Mouse (Mus musculus): ENCODE data around the gene Chp2. TPM values are rescaled to one million over a fixed set of nuclear protein-coding genes. Genes with fewer than 3 reads are reported as not detected.
A peak's percentile ranks its signal among the peaks of the same experiment; 100 is the strongest.

The Chp2 gene
- polyA plus RNA-seq (2014; fragmentation: Nextera tagmentation; extraction: Ambion mirVana): 0.41 and 0.52 TPM in 2 replicates

DNA sequence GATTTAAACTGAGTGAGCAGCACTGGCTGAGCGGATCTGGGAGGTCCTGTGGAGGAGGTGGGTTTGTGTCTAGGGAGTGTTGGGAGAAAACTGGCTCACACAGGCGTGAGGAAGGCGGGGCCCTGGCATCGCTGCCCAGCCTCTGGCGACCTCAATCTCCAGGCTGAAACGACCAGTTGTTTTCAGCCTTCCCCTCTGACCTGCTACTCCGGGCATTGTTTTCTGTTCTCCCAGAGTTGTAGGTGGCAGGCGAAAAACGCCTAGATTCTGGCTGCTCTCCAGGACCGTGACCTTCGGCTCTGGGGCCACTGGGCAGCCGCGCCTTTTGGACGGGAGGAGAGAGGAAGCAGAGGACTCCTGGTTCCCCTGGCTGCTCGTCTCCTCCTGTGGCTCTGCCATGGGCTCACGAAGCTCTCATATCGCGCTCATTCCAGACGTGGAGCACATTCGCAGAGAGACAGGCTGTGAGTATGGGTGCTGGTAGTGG is at the start of gene Chp2:
Gene Chp2 (plus strand): TSS at position 182 of the 487 bp plus-strand sequence.
- 16% methylated on average over 19 of the region's 20 CpGs for WGBS
- Histone ChIP-seq H3K4me2 (ENCODE audit: low read length) (peak within 1 kb of the TSS; percentile 40), H3K36me3 (ENCODE audit: control insufficient read depth, insufficient read depth, low read length) (no peaks in the 10 kb centered on the region), H3K27ac (ENCODE audit: low read depth) (no peak within 1 kb of the TSS), H3K9ac (ENCODE audit: low read length) (no peak within 1 kb of the TSS), H3K4me3 (ENCODE audit: low read depth, low read length) (no peak within 1 kb of the TSS; the same call in 1 of the 2 replicates), H3K4me1 (replicated peaks; ENCODE audit: control insufficient read depth, insufficient read depth, low read length) (no peaks in the 10 kb centered on the region), H3K9me3 (ENCODE audit: control insufficient read depth, low read length) (0 out of 2 replicates have a peak, but pooled peaks cover 4% of the 10 kb centered on the region), H3K27me3 (replicated peaks; ENCODE audit: control insufficient read depth, insufficient read depth, low read length) (no peaks in the 10 kb centered on the region)
- no peak for DNase-seq (ENCODE audit: low spot score)
- no peak for ATAC-seq (replicated peaks; ENCODE audit: low FRiP score, low TSS enrichment, low read depth)

DNA sequence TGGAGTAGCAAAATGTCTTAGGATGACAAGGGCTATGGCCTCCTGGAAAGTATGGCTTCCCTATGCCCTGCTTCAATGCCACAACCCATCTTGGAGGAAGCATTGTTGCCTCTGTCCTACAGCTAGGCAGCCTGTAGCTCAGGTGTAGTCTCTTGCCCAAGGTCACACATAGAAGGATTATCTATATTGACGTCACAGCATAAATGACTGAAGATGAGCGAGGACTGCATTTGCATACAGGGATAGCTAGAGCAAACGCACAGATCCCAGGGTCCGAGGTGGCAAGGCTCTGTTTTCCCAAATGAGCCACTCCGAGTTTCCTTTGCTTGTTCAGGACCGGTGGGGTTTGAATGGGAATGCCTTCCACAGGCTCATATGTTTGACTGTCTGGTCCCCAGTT is 48.6 kb upstream of the Chp2 start:
- no peak for ATAC-seq (replicated peaks; ENCODE audit: low FRiP score, low TSS enrichment, low read depth)
- no peak for DNase-seq (ENCODE audit: low spot score)
- no peak overlapping the region for H3K4me2 ChIP-seq (ENCODE audit: low read length)
- H3K36me3 ChIP-seq (ENCODE audit: control insufficient read depth, insufficient read depth, low read length): peaks cover 50% of the 10 kb centered on the region
- no peaks in the 10 kb centered on the region for H3K27me3 ChIP-seq (replicated peaks; ENCODE audit: control insufficient read depth, insufficient read depth, low read length)
- no peak overlapping the region for H3K27ac ChIP-seq (ENCODE audit: low read depth)
- H3K9ac ChIP-seq (ENCODE audit: low read length): no peak overlapping the region
- no peaks in the 10 kb centered on the region for H3K9me3 ChIP-seq (ENCODE audit: control insufficient read depth, low read length)
- no peaks in the 10 kb centered on the region for H3K4me1 ChIP-seq (replicated peaks; ENCODE audit: control insufficient read depth, insufficient read depth, low read length)
- no peak overlapping the region for H3K4me3 ChIP-seq (ENCODE audit: low read depth, low read length)
- WGBS: 79% methylated on average over 6 of the region's 6 CpGs

DNA sequence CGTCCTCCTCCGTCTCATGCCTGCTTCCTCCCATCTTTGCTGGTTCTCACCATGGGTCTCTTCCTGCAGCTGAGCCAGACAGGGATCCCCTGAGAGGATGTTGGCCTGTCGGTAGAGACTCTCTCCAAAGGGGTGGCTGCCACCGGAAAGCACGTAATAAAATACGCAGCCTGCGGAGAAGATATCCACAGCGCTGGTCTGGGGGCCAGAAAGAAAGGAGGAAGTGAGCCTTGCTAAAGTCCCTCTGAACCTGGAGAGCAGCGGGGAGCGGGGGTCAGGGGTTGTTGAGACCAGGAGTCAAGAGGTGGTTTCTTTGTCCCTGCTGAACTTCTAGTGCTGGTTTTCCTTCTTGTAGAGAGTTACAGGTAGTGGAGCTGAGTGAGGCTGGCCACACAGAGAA is 47.7 kb upstream of the Chp2 start:
- no peak overlapping the region for H3K9ac ChIP-seq (ENCODE audit: low read length)
- H3K4me2 ChIP-seq (ENCODE audit: low read length): no peak overlapping the region
- H3K4me1 ChIP-seq (replicated peaks; ENCODE audit: control insufficient read depth, insufficient read depth, low read length): no peaks in the 10 kb centered on the region
- H3K36me3 ChIP-seq (ENCODE audit: control insufficient read depth, insufficient read depth, low read length): peaks cover 41% of the 10 kb centered on the region
- DNase-seq (ENCODE audit: low spot score) (no peak), ATAC-seq (replicated peaks; ENCODE audit: low FRiP score, low TSS enrichment, low read depth) (no peak)
- no peaks in the 10 kb centered on the region for H3K27me3 ChIP-seq (replicated peaks; ENCODE audit: control insufficient read depth, insufficient read depth, low read length)
- 67% methylated on average over 10 of the region's 10 CpGs for WGBS
- H3K9me3 ChIP-seq (ENCODE audit: control insufficient read depth, low read length): no peaks in the 10 kb centered on the region
- H3K4me3 ChIP-seq (ENCODE audit: low read depth, low read length): no peak overlapping the region
- H3K27ac ChIP-seq (ENCODE audit: low read depth): no peak overlapping the region

DNA sequence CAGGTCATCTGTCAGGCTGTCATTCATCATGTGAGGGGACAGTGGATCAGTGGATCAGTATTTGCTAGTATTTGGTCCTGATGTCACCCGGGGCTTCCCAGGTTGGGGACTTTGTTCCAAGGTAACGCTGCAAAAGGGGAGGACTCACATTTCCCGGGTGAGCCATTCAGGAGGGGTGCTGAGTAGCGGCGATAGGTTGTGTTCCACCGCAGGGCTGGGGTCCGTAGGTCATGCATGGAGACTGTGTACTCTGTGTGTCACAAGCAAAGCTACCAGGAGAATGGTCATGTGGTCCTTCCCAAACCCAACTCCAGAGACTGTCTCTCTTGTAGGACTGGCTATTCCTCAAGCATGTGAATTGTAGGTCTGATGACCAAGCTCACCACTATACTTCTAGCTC is 38.6 kb upstream of the Chp2 start:
- Histone ChIP-seq H3K9me3 (ENCODE audit: control insufficient read depth, low read length) (no peaks in the 10 kb centered on the region), H3K4me3 (ENCODE audit: low read depth, low read length) (no peak overlapping the region), H3K27ac (ENCODE audit: low read depth) (no peak overlapping the region), H3K36me3 (ENCODE audit: control insufficient read depth, insufficient read depth, low read length) (no peaks in the 10 kb centered on the region), H3K27me3 (replicated peaks; ENCODE audit: control insufficient read depth, insufficient read depth, low read length) (no peaks in the 10 kb centered on the region), H3K4me1 (replicated peaks; ENCODE audit: control insufficient read depth, insufficient read depth, low read length) (no peaks in the 10 kb centered on the region), H3K4me2 (ENCODE audit: low read length) (no peak overlapping the region), H3K9ac (ENCODE audit: low read length) (no peak overlapping the region)
- no peak for DNase-seq (ENCODE audit: low spot score)
- WGBS: 91% methylated on average over 7 of the region's 7 CpGs
- no peak for ATAC-seq (replicated peaks; ENCODE audit: low FRiP score, low TSS enrichment, low read depth)

DNA sequence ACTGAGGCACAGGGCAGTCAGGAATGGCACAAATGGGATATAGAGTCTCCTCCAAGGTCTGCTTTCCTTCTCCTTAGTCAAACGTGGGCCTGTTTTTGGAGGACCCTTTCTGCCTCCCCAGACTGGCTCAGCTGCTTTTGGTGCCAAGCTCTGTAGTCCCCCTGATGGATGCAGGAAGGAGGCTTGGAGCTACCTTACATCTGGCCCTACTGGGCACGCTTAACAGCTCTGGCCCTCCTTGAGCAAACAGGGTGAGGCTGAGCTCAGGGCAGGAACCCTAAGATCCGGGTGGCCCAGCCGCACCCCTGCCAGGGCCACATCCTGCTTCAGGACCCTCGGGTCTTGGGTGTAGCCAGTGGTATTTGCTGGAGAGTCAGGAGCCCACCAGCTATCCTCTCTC is 34.7 kb upstream of the Chp2 start:
- H3K27me3 ChIP-seq (replicated peaks; ENCODE audit: control insufficient read depth, insufficient read depth, low read length): no peaks in the 10 kb centered on the region
- H3K9ac ChIP-seq (ENCODE audit: low read length): no peak overlapping the region
- DNase-seq (ENCODE audit: low spot score) (no peak), ATAC-seq (replicated peaks; ENCODE audit: low FRiP score, low TSS enrichment, low read depth) (no peak)
- H3K4me1 ChIP-seq (replicated peaks; ENCODE audit: control insufficient read depth, insufficient read depth, low read length): no peaks in the 10 kb centered on the region
- H3K9me3 ChIP-seq (ENCODE audit: control insufficient read depth, low read length): no peaks in the 10 kb centered on the region
- H3K27ac ChIP-seq (ENCODE audit: low read depth): no peak overlapping the region
- no peaks in the 10 kb centered on the region for H3K36me3 ChIP-seq (ENCODE audit: control insufficient read depth, insufficient read depth, low read length)
- no peak overlapping the region for H3K4me3 ChIP-seq (ENCODE audit: low read depth, low read length)
- H3K4me2 ChIP-seq (ENCODE audit: low read length): no peak overlapping the region
- 61% methylated on average over 5 of the region's 5 CpGs for WGBS

DNA sequence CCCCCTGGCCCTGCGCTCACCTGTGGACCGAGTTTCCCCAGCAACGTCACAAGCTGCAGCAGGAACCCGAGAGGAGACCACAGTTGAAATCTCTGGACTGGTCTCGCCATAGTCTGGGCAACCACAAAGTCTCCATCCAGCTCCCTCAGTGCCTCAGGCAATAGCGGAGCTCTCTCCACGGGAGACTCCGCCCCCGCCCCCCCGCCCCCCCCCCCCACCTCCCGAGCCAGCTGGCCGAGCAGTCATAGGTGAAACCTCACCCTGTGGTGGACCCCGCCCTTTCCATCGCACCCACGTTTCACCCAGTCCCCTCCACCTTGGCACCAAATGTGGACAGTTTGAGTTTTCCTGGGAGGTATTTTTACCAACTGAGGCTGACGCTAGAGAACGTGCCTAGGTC is 33.3 kb upstream of the Chp2 start, which contains the start of gene Ern2:
Gene Ern2 (minus strand): TSS at position 165 of the 400 bp plus-strand sequence.
- DNase-seq (ENCODE audit: low spot score) (no peak), ATAC-seq (replicated peaks; ENCODE audit: low FRiP score, low TSS enrichment, low read depth) (no peak)
- 9% methylated on average over 17 of the region's 17 CpGs for WGBS
- Histone ChIP-seq H3K27ac (ENCODE audit: low read depth) (no peak within 1 kb of the TSS), H3K9me3 (ENCODE audit: control insufficient read depth, low read length) (no peaks in the 10 kb centered on the region), H3K36me3 (ENCODE audit: control insufficient read depth, insufficient read depth, low read length) (no peaks in the 10 kb centered on the region), H3K9ac (ENCODE audit: low read length) (no peak within 1 kb of the TSS), H3K4me3 (ENCODE audit: low read depth, low read length) (no peak within 1 kb of the TSS), H3K27me3 (replicated peaks; ENCODE audit: control insufficient read depth, insufficient read depth, low read length) (no peaks in the 10 kb centered on the region), H3K4me2 (ENCODE audit: low read length) (peak within 1 kb of the TSS; percentile 6; the same call in 1 of the 2 replicates), H3K4me1 (replicated peaks; ENCODE audit: control insufficient read depth, insufficient read depth, low read length) (no peaks in the 10 kb centered on the region)

DNA sequence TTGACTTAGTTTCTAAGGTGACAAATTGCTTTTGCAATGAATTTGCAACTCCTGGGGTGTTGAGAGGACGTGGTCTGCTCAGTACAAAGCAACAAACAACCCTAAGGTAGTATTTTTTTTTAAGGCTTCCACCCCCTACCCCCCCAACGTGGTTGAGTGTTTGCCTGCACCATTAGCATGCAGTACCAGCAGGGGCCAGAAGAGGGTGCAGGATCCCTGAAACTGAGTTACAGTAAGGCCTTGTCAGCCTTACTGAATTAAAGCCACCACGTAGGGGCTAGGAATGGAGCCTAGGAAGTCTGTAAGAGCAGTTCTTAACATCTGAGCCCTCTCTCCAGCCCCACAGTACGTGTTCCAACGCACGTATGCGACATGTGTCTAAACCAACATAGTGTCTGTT is 29.8 kb upstream of the Chp2 start:
- WGBS: 27% methylated on average over 7 of the region's 7 CpGs
- Histone ChIP-seq H3K27me3 (replicated peaks; ENCODE audit: control insufficient read depth, insufficient read depth, low read length) (no peaks in the 10 kb centered on the region), H3K9ac (ENCODE audit: low read length) (no peak overlapping the region), H3K4me1 (replicated peaks; ENCODE audit: control insufficient read depth, insufficient read depth, low read length) (no peaks in the 10 kb centered on the region), H3K9me3 (ENCODE audit: control insufficient read depth, low read length) (0 out of 2 replicates have a peak, but pooled peaks cover 2% of the 10 kb centered on the region), H3K4me3 (ENCODE audit: low read depth, low read length) (no peak overlapping the region), H3K4me2 (ENCODE audit: low read length) (no peak overlapping the region), H3K36me3 (ENCODE audit: control insufficient read depth, insufficient read depth, low read length) (no peaks in the 10 kb centered on the region), H3K27ac (ENCODE audit: low read depth) (no peak overlapping the region)
- ATAC-seq (replicated peaks; ENCODE audit: low FRiP score, low TSS enrichment, low read depth) (no peak), DNase-seq (ENCODE audit: low spot score) (peak; percentile 90)

DNA sequence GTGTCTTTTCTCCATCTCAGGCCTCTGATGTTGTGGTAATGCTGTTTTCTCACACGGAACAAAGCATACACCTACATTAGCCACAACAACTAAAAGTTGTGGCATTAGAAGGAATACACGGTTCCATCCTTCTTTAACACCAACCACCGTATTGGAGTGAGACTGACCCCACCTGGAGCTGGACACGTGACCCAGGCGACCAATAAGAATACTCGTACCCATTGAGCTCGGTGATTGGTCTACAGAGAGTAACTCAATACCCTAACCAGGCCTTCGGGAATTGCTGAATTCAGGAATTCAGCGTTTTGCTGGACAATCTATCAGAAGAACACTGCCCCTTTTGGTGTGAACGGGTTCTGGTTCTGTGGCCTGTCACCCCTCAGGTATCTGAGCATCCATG is 28.2 kb upstream of the Chp2 start:
- 61% methylated on average over 10 of the region's 10 CpGs for WGBS
- Histone ChIP-seq H3K27ac (ENCODE audit: low read depth) (no peak overlapping the region), H3K9ac (ENCODE audit: low read length) (no peak overlapping the region), H3K4me1 (replicated peaks; ENCODE audit: control insufficient read depth, insufficient read depth, low read length) (no peaks in the 10 kb centered on the region), H3K9me3 (ENCODE audit: control insufficient read depth, low read length) (0 out of 2 replicates have a peak, but pooled peaks cover 5% of the 10 kb centered on the region), H3K36me3 (ENCODE audit: control insufficient read depth, insufficient read depth, low read length) (no peaks in the 10 kb centered on the region), H3K27me3 (replicated peaks; ENCODE audit: control insufficient read depth, insufficient read depth, low read length) (no peaks in the 10 kb centered on the region), H3K4me3 (ENCODE audit: low read depth, low read length) (no peak overlapping the region), H3K4me2 (ENCODE audit: low read length) (no peak overlapping the region)
- DNase-seq (ENCODE audit: low spot score): no peak
- ATAC-seq (replicated peaks; ENCODE audit: low FRiP score, low TSS enrichment, low read depth): no peak

DNA sequence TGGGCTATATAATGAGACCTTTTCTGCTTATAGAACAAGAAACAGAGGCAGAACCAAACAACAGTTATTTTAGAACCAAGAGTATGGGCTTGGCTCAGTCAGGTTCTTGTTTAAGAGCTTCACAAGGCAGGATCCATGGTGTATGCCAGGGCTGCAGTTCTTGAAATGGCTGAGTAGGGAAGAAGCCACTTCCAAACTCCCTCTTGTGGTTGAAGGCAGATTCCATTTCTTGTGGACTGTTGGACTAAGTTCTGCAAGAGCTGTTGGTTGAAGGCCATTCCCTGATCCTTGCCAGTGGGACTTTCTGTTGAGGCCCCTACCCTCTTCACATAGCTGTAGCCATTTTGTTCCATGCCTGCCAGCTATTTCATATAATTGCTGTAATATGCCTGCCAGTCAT is 25.4 kb upstream of the Chp2 start:
- H3K4me1 ChIP-seq (replicated peaks; ENCODE audit: control insufficient read depth, insufficient read depth, low read length): no peaks in the 10 kb centered on the region
- 0 out of 2 replicates have a peak, but pooled peaks cover 5% of the 10 kb centered on the region for H3K9me3 ChIP-seq (ENCODE audit: control insufficient read depth, low read length)
- no peaks in the 10 kb centered on the region for H3K36me3 ChIP-seq (ENCODE audit: control insufficient read depth, insufficient read depth, low read length)
- ATAC-seq (replicated peaks; ENCODE audit: low FRiP score, low TSS enrichment, low read depth) (no peak), DNase-seq (ENCODE audit: low spot score) (no peak)
- no peak overlapping the region for H3K27ac ChIP-seq (ENCODE audit: low read depth)
- no peak overlapping the region for H3K4me2 ChIP-seq (ENCODE audit: low read length)
- H3K27me3 ChIP-seq (replicated peaks; ENCODE audit: control insufficient read depth, insufficient read depth, low read length): no peaks in the 10 kb centered on the region
- H3K4me3 ChIP-seq (ENCODE audit: low read depth, low read length): no peak overlapping the region
- H3K9ac ChIP-seq (ENCODE audit: low read length): no peak overlapping the region

Measured in intestine, embryonic 14.5 days (tissue).